In genomic region chr4:130751966-130752365, GRCm38 (mm10) we compare ENCODE assay signal across 23 mouse cellular contexts.
"Had no signal": no experiment of that assay in that cellular context is flagged by ENCODE, and none has a peak within 500 bp of the region (broad histone marks: within the 10 kb centered on the region; RNA-seq: fewer than 3 reads in every experiment).

No protein-coding gene starts in this region.

- H3K4me3 ChIP-seq: gastrocnemius, adult 2 months; hindbrain, embryonic 10.5 days; hindbrain, embryonic 12.5 days; intestine, embryonic 15.5 days; limb, embryonic 13.5 days; limb, embryonic 15.5 days; liver, embryonic 12.5 days had no signal

- H3K27ac ChIP-seq: hindbrain, embryonic 10.5 days; hindbrain, embryonic 12.5 days; hindbrain, embryonic 14.5 days; intestine, embryonic 15.5 days; limb, embryonic 13.5 days; liver, embryonic 12.5 days; liver, embryonic 14.5 days had no signal

- ATAC-seq: hindbrain, embryonic 16.5 days; inflammation-experienced regulatory T-cells, adult 6 months; intestine, embryonic 15.5 days; intestine, postnatal 0 days; liver, embryonic 12.5 days had no signal

- H3K9ac ChIP-seq: hindbrain, embryonic 12.5 days; hindbrain, embryonic 14.5 days; intestine, embryonic 15.5 days; limb, embryonic 13.5 days; limb, embryonic 15.5 days; liver, embryonic 12.5 days; liver, embryonic 14.5 days had no signal

- H3K4me2 ChIP-seq: heart, embryonic 11.5 days; hindbrain, embryonic 12.5 days; hindbrain, embryonic 14.5 days; intestine, embryonic 15.5 days; limb, embryonic 13.5 days; limb, embryonic 15.5 days; liver, embryonic 12.5 days had no signal

- H3K27me3 ChIP-seq: hindbrain, embryonic 12.5 days; intestine, embryonic 15.5 days; limb, embryonic 13.5 days; limb, embryonic 15.5 days; liver, embryonic 12.5 days had no signal

- H3K9me3 ChIP-seq: hindbrain, embryonic 10.5 days; hindbrain, embryonic 12.5 days; intestine, embryonic 15.5 days; limb, embryonic 13.5 days; limb, embryonic 15.5 days; liver, embryonic 12.5 days had no signal

- DNase-seq: gastrocnemius, adult 2 months; gastrocnemius, postnatal 10 days; gastrocnemius, postnatal 25 days; heart, adult 18-20 months; heart, postnatal 14 days; heart, postnatal 36 days; kidney, adult 18-20 months; kidney, adult 8-10 months; kidney, postnatal 36 days; layer of hippocampus, postnatal 36 days; left cerebral cortex, postnatal 4 days had no signal

- H3K4me1 ChIP-seq: hindbrain, embryonic 12.5 days; intestine, embryonic 15.5 days; limb, embryonic 15.5 days; liver, embryonic 12.5 days had no signal
